Mouse (Mus musculus) right cerebral cortex, postnatal 25 days (tissue): ENCODE data around the gene Foxp2.

Experiments
- DNase-seq: peaks from one replicate; pipeline ENCODE4 v3.0.0; 2022

Gene Foxp2

DNA sequence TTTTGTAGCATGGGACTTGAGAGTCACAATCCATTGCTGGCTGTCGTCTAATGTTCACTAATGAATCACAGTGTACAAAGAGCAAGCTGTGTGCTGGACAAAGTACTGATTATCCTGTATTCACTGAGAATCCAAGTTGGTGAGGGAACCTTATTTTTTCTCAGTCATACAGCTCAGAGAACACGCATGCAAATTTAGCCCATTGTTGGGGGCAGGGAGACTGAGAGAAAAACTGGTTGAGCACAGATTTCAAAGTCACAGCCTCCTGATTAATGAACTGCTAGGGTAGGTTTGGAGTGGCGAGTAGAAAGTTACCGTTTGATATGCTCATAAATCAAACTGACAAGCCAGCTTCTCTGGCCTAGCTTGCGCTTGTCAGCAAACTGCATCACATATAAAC is 477.1 kb downstream of the Foxp2 start:
- DNase-seq = no peak

DNA sequence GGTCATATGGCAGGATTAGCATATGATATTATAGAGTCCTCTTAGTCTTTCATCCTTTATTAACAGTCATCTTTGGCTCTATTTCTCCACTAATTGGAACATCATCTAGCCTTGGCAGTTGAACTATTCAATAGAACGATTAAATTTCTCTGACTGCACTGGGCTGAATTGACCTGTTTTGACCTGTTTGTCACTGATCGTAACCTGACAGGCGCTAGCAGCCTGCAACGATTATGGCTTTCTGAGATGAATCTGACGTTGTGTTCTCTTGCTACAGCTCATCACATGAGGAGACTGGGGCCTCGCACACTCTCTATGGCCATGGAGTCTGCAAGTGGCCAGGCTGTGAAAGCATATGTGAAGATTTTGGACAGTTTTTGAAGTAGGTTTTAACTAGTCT is 495.3 kb downstream of the Foxp2 start:
- no peak for DNase-seq

DNA sequence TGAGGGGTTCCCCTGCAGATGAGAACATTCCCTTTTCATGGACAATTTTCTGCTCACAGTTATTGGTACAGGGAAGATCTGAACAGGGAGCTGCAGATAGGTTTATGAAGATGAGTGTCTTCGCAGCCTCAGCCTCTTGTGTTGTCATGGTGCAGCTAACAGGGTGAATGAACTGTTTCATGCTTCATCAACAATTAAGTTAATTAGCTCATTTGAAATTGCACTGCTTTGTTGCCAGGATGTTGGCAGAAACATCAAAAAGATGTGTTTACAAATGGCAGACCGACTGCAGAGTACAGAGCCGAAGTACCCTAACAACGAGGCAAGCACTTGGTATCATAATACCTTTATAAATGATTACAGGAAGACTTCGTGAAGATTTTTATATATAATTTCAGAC is 496.3 kb downstream of the Foxp2 start:
- DNase-seq = no peak

DNA sequence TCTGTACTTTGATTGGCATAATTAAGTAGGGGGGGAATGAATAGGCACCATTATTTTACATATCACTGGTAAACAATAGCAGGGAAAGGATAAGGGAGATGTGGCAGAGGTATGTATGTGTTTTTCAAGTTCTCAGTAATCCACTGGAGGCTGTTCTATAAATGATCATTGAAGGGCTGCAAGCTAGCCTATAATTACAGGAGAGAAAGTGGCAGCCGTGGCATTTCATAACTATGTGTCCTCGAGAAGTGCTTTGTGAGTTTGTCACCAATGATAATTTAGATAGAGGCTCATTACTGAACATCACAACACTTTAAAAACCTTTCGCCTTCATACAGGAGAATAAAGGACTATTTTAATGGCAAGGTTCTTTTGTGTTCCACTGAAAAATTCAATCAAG is 500.0 kb downstream of the Foxp2 start:
- no peak for DNase-seq

DNA sequence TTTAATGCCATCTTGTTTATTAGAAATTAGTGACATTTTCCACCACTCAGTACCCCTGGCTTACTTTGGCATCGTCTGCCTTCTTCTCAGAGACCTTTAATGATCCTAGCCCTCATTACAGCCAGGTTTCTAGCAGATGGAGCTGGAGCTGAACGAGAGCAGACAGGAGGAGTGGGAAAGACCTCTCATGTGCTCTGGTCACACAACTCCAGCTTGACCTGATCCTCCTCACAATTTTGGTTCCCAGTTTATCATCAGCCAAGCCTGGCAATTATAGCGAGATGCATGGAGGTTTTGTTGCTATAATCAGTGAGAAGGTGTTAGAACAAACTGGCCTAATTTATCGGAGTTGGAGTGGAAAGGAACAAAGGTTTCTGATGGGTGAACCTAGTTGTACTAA is 500.9 kb downstream of the Foxp2 start:
- no peak for DNase-seq

DNA sequence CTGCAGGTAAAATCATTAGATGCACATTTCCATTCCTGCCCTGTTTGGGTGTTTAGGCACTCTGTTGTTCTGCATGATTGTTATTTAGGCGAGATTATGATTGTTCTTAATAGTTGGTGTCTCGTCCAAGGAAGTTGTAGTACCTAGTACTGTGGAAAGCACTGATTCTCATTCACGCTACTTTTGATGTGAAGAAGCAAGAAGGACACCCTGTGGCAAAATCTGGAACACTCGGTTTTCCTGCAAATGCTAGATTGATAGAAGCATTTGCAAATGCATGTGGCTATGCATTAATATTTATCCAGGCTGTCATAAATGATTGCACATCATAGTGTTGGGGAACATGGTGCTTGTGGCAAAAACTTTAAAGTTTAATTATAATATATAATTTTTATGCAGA is 514.0 kb downstream of the Foxp2 start:
- DNase-seq = no peak

DNA sequence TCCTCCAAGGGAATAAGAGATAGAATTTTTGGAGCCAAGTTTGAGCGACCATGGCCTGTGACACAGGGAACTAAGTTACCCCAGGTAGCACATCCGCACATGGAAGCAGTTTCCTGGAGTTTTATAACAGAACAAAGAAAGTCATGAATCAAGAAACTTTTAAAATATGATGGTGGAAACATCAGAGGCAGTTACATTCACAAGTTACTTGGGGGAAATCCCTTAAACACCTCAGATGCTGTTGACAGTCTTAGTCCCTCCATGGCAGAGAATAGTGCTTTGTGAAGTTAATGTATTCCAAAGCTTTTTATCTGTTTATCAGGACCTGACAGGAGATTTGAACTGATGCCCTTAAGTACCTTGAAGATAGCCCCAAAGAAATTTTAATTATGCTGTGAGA is 558.6 kb downstream of the Foxp2 start:
- DNase-seq = no peak

DNA sequence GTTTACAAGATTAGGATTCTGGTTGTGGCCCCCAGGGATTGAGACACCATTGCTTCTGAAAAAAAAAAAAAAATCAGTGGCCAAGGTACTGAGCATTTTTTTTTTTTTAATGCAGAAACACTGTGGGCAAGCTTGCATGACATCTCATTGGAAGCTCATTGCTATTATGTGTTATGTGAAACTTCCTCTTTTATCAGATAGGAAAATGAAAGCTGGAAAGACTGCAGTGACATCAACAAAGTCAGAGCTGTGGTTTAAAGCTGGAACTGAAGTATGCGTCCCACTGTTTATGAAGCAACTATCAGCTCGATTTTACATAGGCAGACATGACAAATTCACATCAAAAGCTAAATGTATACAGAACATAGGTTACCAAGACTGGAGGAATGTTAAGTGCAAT is 562.2 kb downstream of the Foxp2 start:
- no peak for DNase-seq

DNA sequence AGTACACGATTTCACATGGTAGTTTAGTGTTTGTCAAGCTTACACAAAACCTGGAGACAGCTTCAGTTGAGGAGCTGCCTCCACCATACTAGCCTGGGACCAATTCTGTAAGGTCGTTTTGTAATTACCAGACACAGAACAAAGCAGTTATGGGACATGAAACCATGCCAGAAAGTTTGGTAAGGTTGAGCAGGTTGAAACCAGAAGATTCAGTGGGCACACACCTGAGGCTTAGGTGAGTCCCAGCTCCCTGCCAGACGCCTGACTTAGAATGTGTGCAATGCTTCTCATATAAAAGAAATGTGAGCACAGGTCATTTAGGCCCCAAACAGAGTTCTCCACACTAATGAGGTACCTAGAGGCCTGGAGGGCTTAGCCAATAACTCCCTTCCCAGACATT is 564.3 kb downstream of the Foxp2 start:
- no peak for DNase-seq

DNA sequence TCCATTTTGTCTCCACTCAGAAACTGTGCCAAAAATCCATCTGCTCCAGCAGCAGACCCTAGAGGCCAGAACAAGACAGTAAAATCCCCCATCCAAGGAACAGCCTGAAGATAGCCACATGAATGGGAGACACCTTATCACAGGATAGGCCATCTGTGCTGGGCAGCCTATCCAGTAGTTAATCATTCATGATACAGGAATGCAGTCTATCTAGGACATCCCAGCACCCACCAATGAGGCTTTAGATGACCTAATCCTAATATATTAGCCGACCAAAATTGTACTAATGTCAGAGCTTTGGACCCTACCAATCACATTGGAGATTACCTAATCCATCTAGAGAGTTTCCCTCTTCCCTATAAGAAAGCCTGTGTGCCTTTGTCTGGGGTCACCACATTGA is 565.5 kb downstream of the Foxp2 start:
- no peak for DNase-seq

DNA sequence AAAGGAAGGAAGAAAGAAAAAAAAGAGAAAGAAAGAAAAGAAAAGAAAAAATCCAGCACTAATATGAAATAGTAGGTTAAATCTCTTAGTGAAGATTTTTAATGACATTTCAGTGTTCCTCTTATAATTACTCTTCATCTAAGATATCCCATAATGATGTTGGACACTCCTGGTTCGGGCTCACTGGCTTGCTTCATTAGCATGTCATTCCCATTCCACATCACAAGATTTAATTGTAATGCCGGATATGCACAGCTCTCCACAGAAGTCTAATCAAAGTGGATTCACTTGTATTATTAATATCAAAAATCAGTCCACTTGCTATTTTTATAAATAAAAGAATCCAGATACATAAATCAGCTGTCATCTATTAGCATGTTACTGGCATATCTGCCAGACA is 585.8 kb downstream of the Foxp2 start:
- DNase-seq = no peak
